Mouse (Mus musculus): ENCODE data around the gene Acss2.
"Not testable (repeated sequence)": the region's sequence is repeated elsewhere in the genome, so short reads cannot be mapped to it uniquely, and the experiment has no call there.

The Acss2 gene

GRCm38 (mm10) chr2:155590876-155591275 lies 73.1 kb downstream of the Acss2 start:
- DNase-seq (ENCODE audit: low spot score in 2 of 2) = no peak

- DNase-seq (ENCODE audit: low spot score in 2 of 2) = no peak
These were observed 73.9 kb downstream of the Acss2 start for GRCm38 (mm10) chr2:155591676-155592075.

GRCm38 (mm10) chr2:155592137-155592853 lies 74.5 kb downstream of the Acss2 start, which contains the start of gene Gss:
TSS of gene Gss (minus strand) at chr2:155592810.
- DNase-seq (ENCODE audit: low spot score in 2 of 2) = peak; percentile 100

GRCm38 (mm10) chr2:155592854-155593283 lies 75.1 kb downstream of the Acss2 start:
- DNase-seq (ENCODE audit: low spot score in 2 of 2) = no peak

GRCm38 (mm10) chr2:155595516-155595915 lies 77.8 kb downstream of the Acss2 start:
- no peak for DNase-seq (ENCODE audit: low spot score in 2 of 2)

GRCm38 (mm10) chr2:155603707-155604106 lies 86.0 kb downstream of the Acss2 start:
- DNase-seq (ENCODE audit: low spot score in 2 of 2) = no peak

GRCm38 (mm10) chr2:155604560-155605235 lies 87.0 kb downstream of the Acss2 start:
- DNase-seq (ENCODE audit: low spot score in 2 of 2) = no peak

GRCm38 (mm10) chr2:155605236-155605589 lies 87.5 kb downstream of the Acss2 start:
- DNase-seq (ENCODE audit: low spot score in 2 of 2) = not testable (repeated sequence)

GRCm38 (mm10) chr2:155606360-155606759 lies 88.6 kb downstream of the Acss2 start:
- DNase-seq (ENCODE audit: low spot score in 2 of 2) = no peak

GRCm38 (mm10) chr2:155610978-155611377 lies 93.2 kb downstream of the Acss2 start, which contains the start of gene Myh7b:
TSS of gene Myh7b (plus strand) at chr2:155611212.
- DNase-seq (ENCODE audit: low spot score in 2 of 2) = no peak

- no peak for DNase-seq (ENCODE audit: low spot score in 2 of 2)
These were observed 94.2 kb downstream of the Acss2 start for GRCm38 (mm10) chr2:155611834-155612550.

GRCm38 (mm10) chr2:155613326-155613755 lies 95.6 kb downstream of the Acss2 start:
- no peak for DNase-seq (ENCODE audit: low spot score in 2 of 2)

- no peak for DNase-seq (ENCODE audit: low spot score in 2 of 2)
These were observed 96.2 kb downstream of the Acss2 start for GRCm38 (mm10) chr2:155613953-155614352.

GRCm38 (mm10) chr2:155616971-155617370 lies 99.2 kb downstream of the Acss2 start:
- no peak for DNase-seq (ENCODE audit: low spot score in 2 of 2)

- peak; percentile 84 to 90 for DNase-seq (ENCODE audit: low spot score in 2 of 2)
These were observed 102.1 kb downstream of the Acss2 start for GRCm38 (mm10) chr2:155619817-155620216.

GRCm38 (mm10) chr2:155622606-155623005 lies 104.9 kb downstream of the Acss2 start:
- DNase-seq (ENCODE audit: low spot score in 2 of 2) = no peak

GRCm38 (mm10) chr2:155623996-155624395 lies 106.2 kb downstream of the Acss2 start:
- DNase-seq (ENCODE audit: low spot score in 2 of 2) = no peak

GRCm38 (mm10) chr2:155624730-155625129 lies 107.0 kb downstream of the Acss2 start:
- DNase-seq (ENCODE audit: low spot score in 2 of 2) = no peak

GRCm38 (mm10) chr2:155626277-155626676 lies 108.5 kb downstream of the Acss2 start:
- DNase-seq (ENCODE audit: low spot score in 2 of 2) = no peak

- peak; percentile 69 to 88 for DNase-seq (ENCODE audit: low spot score in 2 of 2)
These were observed 109.4 kb downstream of the Acss2 start for GRCm38 (mm10) chr2:155627030-155627738.

GRCm38 (mm10) chr2:155628112-155628511 lies 110.4 kb downstream of the Acss2 start:
- DNase-seq (ENCODE audit: low spot score in 2 of 2) = no peak

GRCm38 (mm10) chr2:155628519-155628918 lies 110.8 kb downstream of the Acss2 start:
- DNase-seq (ENCODE audit: low spot score in 2 of 2) = no peak
